Mouse (Mus musculus): Measurements from ENCODE around the gene Gpr137.

DNA sequence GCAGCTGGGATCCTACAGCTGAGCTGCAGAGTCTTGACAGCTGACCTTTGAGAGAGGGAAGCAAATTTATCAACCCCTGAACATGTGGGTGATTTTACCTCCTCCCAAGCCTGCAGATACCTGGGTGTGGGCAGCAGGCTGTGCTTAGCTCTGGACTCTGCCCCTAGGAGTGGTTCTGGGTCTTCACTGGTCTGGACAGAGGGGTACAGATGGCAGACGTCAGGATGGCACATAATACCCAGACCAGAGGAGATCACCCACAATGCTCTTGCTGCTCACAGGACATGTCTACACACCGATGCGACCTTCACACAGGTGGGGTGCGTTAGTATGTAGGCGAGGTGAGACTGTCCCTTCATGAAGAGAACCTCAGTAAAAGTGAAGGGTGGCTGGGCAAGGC, 7.3 kb upstream of the Gpr137 start:
- TF ChIP-seq CTCF (IDR thresholded peaks at IDR 0.05; ENCODE audit: control insufficient read depth, insufficient read depth, insufficient read length) (no peak), CEBPB (IDR thresholded peaks at IDR 0.05; ENCODE audit: low read depth) (no peak), MAX (IDR thresholded peaks at IDR 0.05) (no peak), MYOG (IDR thresholded peaks at IDR 0.05; ENCODE audit: control insufficient read depth, extremely low read depth, insufficient read length) (no peak)

Data from C2C12 (cell line).